Mouse (Mus musculus) stomach, embryonic 14.5 days (tissue): ENCODE data around the gene Sorcs2. TPM values are rescaled to one million over a fixed set of nuclear protein-coding genes. Genes with fewer than 3 reads are reported as not detected.

Experiments
- ATAC-seq: fragments of 200-750 bp; cut with Nextera tagmentation; 2 replicates; pipeline ENCODE4 v1.8.0; 2017; ENCODE audit warnings: low read depth, moderate TSS enrichment; ENCODE audit not compliant: insufficient number of reproducible peaks, insufficient read depth, low FRiP score
- H3K27ac ChIP-seq: fragments of 300-500 bp; sonication (generic); 2 replicates; pipeline ENCODE4 v1.5.1; 2014; ENCODE audit warnings: mild to moderate bottlenecking, low read length, moderate library complexity, mixed read lengths
- H3K27me3 ChIP-seq: fragments of 300-500 bp; sonication (generic); 2 replicates; pipeline ENCODE4 v1.6.1; 2014; ENCODE audit warnings: low read length, control low read depth, mixed read lengths; ENCODE audit not compliant: control insufficient read depth, insufficient read depth
- H3K36me3 ChIP-seq: fragments of 300-500 bp; sonication (generic); 2 replicates; pipeline ENCODE4 v1.6.1; 2014; ENCODE audit warnings: mild to moderate bottlenecking, control low read depth, low read length, moderate library complexity, mixed read lengths; ENCODE audit not compliant: control insufficient read depth, insufficient read depth
- H3K4me1 ChIP-seq: fragments of 300-500 bp; sonication (generic); 2 replicates; pipeline ENCODE4 v1.6.1; 2014; ENCODE audit warnings: low read length, control low read depth, mixed read lengths; ENCODE audit not compliant: control insufficient read depth, insufficient read depth
- H3K4me2 ChIP-seq: fragments of 300-500 bp; sonication (generic); replicated peaks from 2 replicates; pipeline ENCODE4 v1.6.1; 2014; ENCODE audit warnings: low read depth, low read length, control low read depth
- H3K4me3 ChIP-seq: fragments of 300-500 bp; sonication (generic); 2 replicates; pipeline ENCODE4 v1.5.1; 2014; ENCODE audit warnings: low read depth, low read length, control low read depth
- H3K9ac ChIP-seq: fragments of 300-500 bp; sonication (generic); replicated peaks from 2 replicates; pipeline ENCODE4 v1.6.1; 2014; ENCODE audit warnings: low read depth, mild to moderate bottlenecking, control low read depth, low read length, moderate library complexity, mixed read lengths
- H3K9me3 ChIP-seq: fragments of 300-500 bp; sonication (generic); 2 replicates; pipeline ENCODE4 v1.6.1; 2016; ENCODE audit warnings: low read depth, low read length, control low read depth; ENCODE audit not compliant: control insufficient read depth
- WGBS: fragments of 180-500 bp; shearing (Covaris S2); extraction: QIAGEN DNeasy Blood & Tissue Kit; methylation state at CpG from one replicate; pipeline ENCODE4 v1.1.7; 2014; 5-methylcytosine and 5-hydroxymethylcytosine counted together
- polyA plus RNA-seq: library from polyadenylated mRNA; unstranded; fragments of >200 nt; fragmentation: Nextera tagmentation; extraction: Ambion mirVana; gene quantifications from 2 replicates; pipeline ENCODE4 v1.2.1, GENCODE M21; 2014

Sorcs2 gene
- polyA plus RNA-seq, 1 experiment from 2014 or later, result 14.5 TPM

- Histone ChIP-seq H3K9me3 (no peaks in the 10 kb centered on the region), H3K27me3 (no peaks in the 10 kb centered on the region), H3K4me2 (no peak overlapping the region), H3K36me3 (no peaks in the 10 kb centered on the region), H3K4me1 (no peaks in the 10 kb centered on the region), H3K4me3 (no peak overlapping the region), H3K27ac (no peak overlapping the region), H3K9ac (no peak overlapping the region)
- 71% methylated on average over 2 of the region's 2 CpGs for WGBS
- no peak for ATAC-seq
Observed at GRCm38 (mm10) chr5:36146589-36146988, 251.3 kb downstream of the Sorcs2 start.

GRCm38 (mm10) chr5:36144560-36144959, 253.4 kb downstream of the Sorcs2 start:
- no peak overlapping the region for H3K4me2 ChIP-seq

DNA sequence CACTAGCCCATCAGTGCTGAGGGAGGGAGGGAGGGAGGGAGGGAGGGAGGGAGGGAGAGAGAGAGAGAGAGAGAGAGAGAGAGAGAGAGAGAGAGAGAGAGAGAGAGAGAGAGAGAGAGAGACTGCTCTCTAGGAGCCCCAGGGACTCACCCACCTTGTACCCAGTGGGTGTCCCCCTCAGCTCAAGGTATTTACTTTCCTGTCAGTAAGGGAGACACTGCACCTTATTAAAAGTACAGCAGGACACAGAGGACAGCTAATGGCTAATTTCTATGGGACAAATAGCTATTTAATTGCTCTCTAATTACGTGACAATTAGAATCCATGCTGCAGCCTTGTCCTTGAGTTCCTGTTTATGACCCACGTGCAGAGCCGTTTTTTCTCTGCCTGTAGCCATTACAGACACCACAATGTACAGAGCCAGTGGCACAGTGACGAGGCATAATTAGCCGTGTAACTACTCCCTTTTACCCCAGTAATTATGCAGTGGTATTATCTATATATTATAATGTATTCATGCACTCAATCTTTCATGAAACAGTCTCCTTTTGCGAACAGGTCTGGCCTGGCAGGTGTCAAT, 256.2 kb downstream of the Sorcs2 start:
- no peak overlapping the region for H3K27ac ChIP-seq
- no peak overlapping the region for H3K9ac ChIP-seq
- WGBS, result 76% methylated on average over 6 of the region's 6 CpGs
- no peaks in the 10 kb centered on the region for H3K27me3 ChIP-seq
- H3K9me3 ChIP-seq, result no peaks in the 10 kb centered on the region
- ATAC-seq, result no peak
- H3K4me3 ChIP-seq, result no peak overlapping the region
- no peaks in the 10 kb centered on the region for H3K4me1 ChIP-seq
- H3K36me3 ChIP-seq, result no peaks in the 10 kb centered on the region
- no peak overlapping the region for H3K4me2 ChIP-seq

More at GRCm38 (mm10) chr5:36144560-36144959, 253.4 kb downstream of the Sorcs2 start:
- Histone ChIP-seq H3K36me3 (no peaks in the 10 kb centered on the region), H3K9me3 (no peaks in the 10 kb centered on the region), H3K9ac (no peak overlapping the region), H3K4me3 (no peak overlapping the region), H3K27ac (no peak overlapping the region), H3K27me3 (no peaks in the 10 kb centered on the region), H3K4me1 (no peaks in the 10 kb centered on the region)
- WGBS, result 52% methylated on average over 2 of the region's 2 CpGs
- no peak for ATAC-seq

DNA sequence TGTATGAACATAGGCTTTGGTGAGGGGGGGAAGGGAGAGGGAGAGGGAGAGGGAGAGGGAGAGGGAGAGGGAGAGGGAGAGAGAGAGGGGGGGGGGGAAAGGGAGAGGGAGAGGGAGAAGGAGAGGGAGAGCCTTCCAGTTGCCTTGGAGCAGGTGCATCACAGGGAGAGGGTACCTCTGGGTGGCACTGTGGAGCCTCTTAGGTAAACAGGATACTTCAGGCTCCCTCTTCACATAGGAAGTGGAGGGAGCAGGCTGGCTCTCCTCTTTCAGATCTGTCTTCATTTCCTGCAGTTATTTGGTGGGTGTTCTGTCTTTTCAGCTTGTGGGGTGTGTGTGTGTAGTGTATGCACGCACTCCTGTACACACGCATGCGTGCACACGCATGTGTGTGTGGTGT, 256.8 kb downstream of the Sorcs2 start:
- WGBS, result 85% methylated on average over 4 of the region's 4 CpGs

DNA sequence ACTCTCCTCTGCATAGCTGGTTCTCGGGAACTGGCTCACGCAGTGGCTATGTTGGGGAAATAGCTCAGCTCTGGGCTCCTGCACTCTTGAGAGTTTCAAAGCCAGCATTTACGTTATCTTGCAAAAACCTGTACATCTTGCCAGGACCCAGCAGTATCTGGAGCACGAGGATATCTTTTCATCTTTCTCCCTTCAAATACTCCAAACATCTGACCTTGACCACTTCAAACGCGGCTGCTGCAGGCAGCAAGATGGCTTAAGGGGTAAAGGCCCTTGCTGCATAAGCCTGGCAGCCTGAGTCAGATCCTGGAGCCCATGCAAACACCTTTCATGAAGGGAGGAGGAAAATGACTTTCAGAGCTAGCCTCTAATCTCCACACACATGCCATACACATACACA, 258.2 kb downstream of the Sorcs2 start:
- Histone ChIP-seq H3K9me3 (no peaks in the 10 kb centered on the region), H3K4me1 (no peaks in the 10 kb centered on the region), H3K27me3 (no peaks in the 10 kb centered on the region), H3K4me2 (no peak overlapping the region), H3K36me3 (no peaks in the 10 kb centered on the region), H3K9ac (no peak overlapping the region), H3K27ac (no peak overlapping the region), H3K4me3 (no peak overlapping the region)
- ATAC-seq, result no peak
- 60% methylated on average over 6 of the region's 6 CpGs for WGBS

More for the DNA sequence above, 256.8 kb downstream of the Sorcs2 start:
- no peak overlapping the region for H3K27ac ChIP-seq
- no peaks in the 10 kb centered on the region for H3K27me3 ChIP-seq
- ATAC-seq, result 0 out of 2 replicates have a peak, but pooled peaks have one; percentile 60
- H3K9me3 ChIP-seq, result no peaks in the 10 kb centered on the region
- H3K36me3 ChIP-seq, result no peaks in the 10 kb centered on the region
- H3K9ac ChIP-seq, result no peak overlapping the region
- no peak overlapping the region for H3K4me3 ChIP-seq
- no peak overlapping the region for H3K4me2 ChIP-seq
- no peaks in the 10 kb centered on the region for H3K4me1 ChIP-seq

DNA sequence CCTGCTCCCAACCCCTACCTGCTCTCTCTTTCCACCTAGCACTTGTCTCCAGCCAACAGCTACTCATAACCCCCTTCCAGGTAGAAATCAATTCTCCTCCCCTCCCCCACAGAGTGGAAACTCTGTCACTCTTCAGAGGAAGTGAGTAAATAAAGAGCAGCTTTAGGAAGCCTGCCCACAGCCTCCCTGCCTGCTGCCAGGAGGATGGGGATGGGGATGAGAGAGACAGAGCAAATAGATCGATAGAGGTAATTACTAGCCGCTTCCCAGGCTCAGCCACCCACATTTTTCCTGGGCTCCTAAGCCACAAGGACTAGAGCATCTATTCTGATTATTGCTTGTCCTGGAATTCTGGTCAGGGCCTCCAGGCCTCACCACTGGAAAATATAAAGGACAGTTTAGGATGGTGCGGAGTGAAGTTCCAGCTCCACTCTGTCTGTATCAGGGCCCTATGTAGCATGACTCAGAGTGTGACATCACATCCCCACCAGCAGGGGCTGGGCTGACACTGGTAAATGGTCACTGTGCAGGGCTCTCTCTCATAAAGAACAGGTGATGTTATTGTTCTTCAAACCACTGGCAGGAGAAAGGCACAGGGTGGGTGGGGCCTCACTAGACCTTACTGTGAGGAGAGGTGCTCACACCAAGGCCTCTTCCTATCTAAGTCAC, 261.9 kb downstream of the Sorcs2 start:
- no peaks in the 10 kb centered on the region for H3K4me1 ChIP-seq
- H3K9ac ChIP-seq, result no peak overlapping the region
- no peak overlapping the region for H3K4me3 ChIP-seq
- H3K36me3 ChIP-seq, result no peaks in the 10 kb centered on the region
- H3K27ac ChIP-seq, result no peak overlapping the region
- H3K4me2 ChIP-seq, result no peak overlapping the region
- WGBS, result 74% methylated on average over 3 of the region's 3 CpGs
- H3K27me3 ChIP-seq, result no peaks in the 10 kb centered on the region
- ATAC-seq, result no peak
- no peaks in the 10 kb centered on the region for H3K9me3 ChIP-seq

GRCm38 (mm10) chr5:36134302-36134701, 263.6 kb downstream of the Sorcs2 start:
- Histone ChIP-seq H3K9ac (no peak overlapping the region), H3K9me3 (no peaks in the 10 kb centered on the region), H3K4me2 (no peak overlapping the region), H3K27ac (no peak overlapping the region), H3K4me1 (no peaks in the 10 kb centered on the region), H3K27me3 (no peaks in the 10 kb centered on the region), H3K36me3 (no peaks in the 10 kb centered on the region), H3K4me3 (no peak overlapping the region)
- 80% methylated on average over 6 of the region's 6 CpGs for WGBS
- ATAC-seq, result no peak

GRCm38 (mm10) chr5:36133893-36134292, 264.0 kb downstream of the Sorcs2 start:
- H3K27ac ChIP-seq, result no peak overlapping the region
- ATAC-seq, result no peak
- H3K9me3 ChIP-seq, result no peaks in the 10 kb centered on the region
- H3K4me1 ChIP-seq, result no peaks in the 10 kb centered on the region; the same call in 1 of the 2 replicates
- H3K9ac ChIP-seq, result no peak overlapping the region
- H3K36me3 ChIP-seq, result no peaks in the 10 kb centered on the region
- WGBS, result 57% methylated on average over 2 of the region's 2 CpGs
- H3K4me3 ChIP-seq, result no peak overlapping the region
- no peaks in the 10 kb centered on the region for H3K27me3 ChIP-seq
- H3K4me2 ChIP-seq, result no peak overlapping the region
